Mouse (Mus musculus): Measurements from ENCODE around the gene Emp2. TPM values are rescaled to one million over a fixed set of nuclear protein-coding genes. Genes with fewer than 3 reads are reported as not detected.

Emp2 gene
- polyA plus RNA-seq, 1 experiment from 2014 or later: 5.3 TPM

DNA sequence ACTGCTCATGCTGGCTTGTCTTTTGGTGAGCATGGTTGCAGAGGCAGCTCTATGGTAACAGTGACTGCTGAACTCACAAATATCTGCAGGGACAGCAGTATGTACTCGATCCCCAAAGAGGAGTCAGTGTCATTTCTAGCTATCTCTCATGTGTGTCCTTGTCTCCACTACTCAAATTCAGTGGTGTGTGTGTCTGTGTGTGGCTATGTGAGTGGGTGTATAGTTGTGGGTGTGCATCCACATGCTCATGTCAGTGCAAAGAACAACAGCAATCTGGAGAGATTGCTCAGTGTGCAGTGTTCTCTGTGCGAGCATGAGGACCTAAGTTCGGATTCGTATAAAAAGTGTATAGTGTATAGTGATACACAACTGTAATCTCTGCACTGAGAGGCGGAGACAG lies 24.8 kb upstream of the Emp2 start:
- Histone ChIP-seq H3K4me3 (replicated peaks) (no peak overlapping the region), H3K36me3 (replicated peaks) (no peaks in the 10 kb centered on the region), H3K9me3 (replicated peaks) (no peaks in the 10 kb centered on the region), H3K27me3 (no peaks in the 10 kb centered on the region), H3K4me1 (replicated peaks) (no peaks in the 10 kb centered on the region), H3K4me2 (no peak overlapping the region), H3K27ac (replicated peaks) (no peak overlapping the region), H3K9ac (no peak overlapping the region)
- WGBS (ENCODE audit: insufficient replicate concordance): 64% methylated on average over 5 of the region's 5 CpGs
- ATAC-seq (ENCODE audit: insufficient read depth): no peak

- no peak for ATAC-seq (ENCODE audit: insufficient read depth)
- no peaks in the 10 kb centered on the region for H3K9me3 ChIP-seq (replicated peaks)
Measured at GRCm38 (mm10) chr16:10337422-10338197, 23.8 kb upstream of the Emp2 start.

GRCm38 (mm10) chr16:10336454-10337421 lies 23.0 kb upstream of the Emp2 start:
- Histone ChIP-seq H3K27ac (replicated peaks) (no peak overlapping the region), H3K4me1 (replicated peaks) (0 out of 2 replicates have a peak, but pooled peaks cover 3% of the 10 kb centered on the region), H3K36me3 (replicated peaks) (no peaks in the 10 kb centered on the region), H3K9ac (no peak overlapping the region), H3K27me3 (no peaks in the 10 kb centered on the region), H3K4me3 (replicated peaks) (no peak overlapping the region), H3K4me2 (no peak overlapping the region), H3K9me3 (replicated peaks) (no peaks in the 10 kb centered on the region)
- WGBS (ENCODE audit: insufficient replicate concordance): 63% methylated on average over 19 of the region's 19 CpGs
- no peak for ATAC-seq (ENCODE audit: insufficient read depth)

More at GRCm38 (mm10) chr16:10337422-10338197, 23.8 kb upstream of the Emp2 start:
- Histone ChIP-seq H3K27ac (replicated peaks) (no peak overlapping the region), H3K4me3 (replicated peaks) (no peak overlapping the region), H3K4me2 (no peak overlapping the region), H3K4me1 (replicated peaks) (0 out of 2 replicates have a peak, but pooled peaks cover 2% of the 10 kb centered on the region), H3K27me3 (no peaks in the 10 kb centered on the region), H3K36me3 (replicated peaks) (no peaks in the 10 kb centered on the region), H3K9ac (no peak overlapping the region)
- WGBS (ENCODE audit: insufficient replicate concordance): 57% methylated on average over 13 of the region's 13 CpGs

GRCm38 (mm10) chr16:10335953-10336352 lies 22.2 kb upstream of the Emp2 start:
- no peak overlapping the region for H3K4me3 ChIP-seq (replicated peaks)
- 0 out of 2 replicates have a peak, but pooled peaks cover 3% of the 10 kb centered on the region for H3K4me1 ChIP-seq (replicated peaks)
- no peaks in the 10 kb centered on the region for H3K9me3 ChIP-seq (replicated peaks)
- no peaks in the 10 kb centered on the region for H3K36me3 ChIP-seq (replicated peaks)
- no peaks in the 10 kb centered on the region for H3K27me3 ChIP-seq
- H3K4me2 ChIP-seq: no peak overlapping the region
- WGBS (ENCODE audit: insufficient replicate concordance): 56% methylated on average over 2 of the region's 2 CpGs
- ATAC-seq (ENCODE audit: insufficient read depth): no peak
- no peak overlapping the region for H3K9ac ChIP-seq
- H3K27ac ChIP-seq (replicated peaks): no peak overlapping the region

DNA sequence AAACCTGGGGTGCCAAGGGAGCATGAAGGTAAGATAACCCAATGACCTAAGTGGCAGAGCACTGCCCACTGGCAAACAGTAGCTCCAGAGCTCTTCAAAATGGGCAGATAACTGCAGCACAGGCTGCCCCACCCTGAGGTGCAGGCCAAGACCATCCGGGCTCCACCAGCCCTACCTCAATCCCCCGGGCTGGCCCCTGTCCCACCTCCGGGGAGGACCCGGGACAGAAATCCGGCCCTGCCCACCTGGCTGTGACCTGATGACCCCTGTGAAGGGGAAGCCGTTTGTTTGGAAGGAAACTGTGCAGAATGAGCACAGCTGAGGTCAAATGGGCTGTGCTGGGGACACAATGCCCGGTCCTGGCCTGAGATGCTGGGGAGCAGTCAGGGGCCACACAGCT lies 19.0 kb upstream of the Emp2 start:
- Histone ChIP-seq H3K27me3 (no peaks in the 10 kb centered on the region), H3K9ac (no peak overlapping the region), H3K36me3 (replicated peaks) (no peaks in the 10 kb centered on the region), H3K9me3 (replicated peaks) (no peaks in the 10 kb centered on the region), H3K4me3 (replicated peaks) (no peak overlapping the region), H3K4me1 (replicated peaks) (0 out of 2 replicates have a peak, but pooled peaks cover 3% of the 10 kb centered on the region), H3K27ac (replicated peaks) (no peak overlapping the region), H3K4me2 (no peak overlapping the region)
- 36% methylated on average over 7 of the region's 7 CpGs for WGBS (ENCODE audit: insufficient replicate concordance)
- ATAC-seq (ENCODE audit: insufficient read depth): no peak

GRCm38 (mm10) chr16:10330586-10331495 lies 17.1 kb upstream of the Emp2 start:
- Histone ChIP-seq H3K27me3 (no peaks in the 10 kb centered on the region), H3K9me3 (replicated peaks) (no peaks in the 10 kb centered on the region), H3K36me3 (replicated peaks) (no peaks in the 10 kb centered on the region), H3K4me2 (no peak overlapping the region), H3K4me3 (replicated peaks) (no peak overlapping the region), H3K27ac (replicated peaks) (no peak overlapping the region), H3K4me1 (replicated peaks) (0 out of 2 replicates have a peak, but pooled peaks cover 3% of the 10 kb centered on the region), H3K9ac (no peak overlapping the region)
- 57% methylated on average over 12 of the region's 12 CpGs for WGBS (ENCODE audit: insufficient replicate concordance)
- ATAC-seq (ENCODE audit: insufficient read depth): no peak

- Histone ChIP-seq H3K27me3 (no peaks in the 10 kb centered on the region), H3K4me1 (replicated peaks) (0 out of 2 replicates have a peak, but pooled peaks cover 2% of the 10 kb centered on the region), H3K36me3 (replicated peaks) (no peaks in the 10 kb centered on the region), H3K27ac (replicated peaks) (peak overlapping the region; percentile 67), H3K9me3 (replicated peaks) (no peaks in the 10 kb centered on the region), H3K4me2 (no peak overlapping the region), H3K9ac (no peak overlapping the region), H3K4me3 (replicated peaks) (no peak overlapping the region)
- ATAC-seq (ENCODE audit: insufficient read depth): peak; percentile 78
- WGBS (ENCODE audit: insufficient replicate concordance): 46% methylated on average over 13 of the region's 13 CpGs
Measured at GRCm38 (mm10) chr16:10327563-10328333, 14.0 kb upstream of the Emp2 start.

DNA sequence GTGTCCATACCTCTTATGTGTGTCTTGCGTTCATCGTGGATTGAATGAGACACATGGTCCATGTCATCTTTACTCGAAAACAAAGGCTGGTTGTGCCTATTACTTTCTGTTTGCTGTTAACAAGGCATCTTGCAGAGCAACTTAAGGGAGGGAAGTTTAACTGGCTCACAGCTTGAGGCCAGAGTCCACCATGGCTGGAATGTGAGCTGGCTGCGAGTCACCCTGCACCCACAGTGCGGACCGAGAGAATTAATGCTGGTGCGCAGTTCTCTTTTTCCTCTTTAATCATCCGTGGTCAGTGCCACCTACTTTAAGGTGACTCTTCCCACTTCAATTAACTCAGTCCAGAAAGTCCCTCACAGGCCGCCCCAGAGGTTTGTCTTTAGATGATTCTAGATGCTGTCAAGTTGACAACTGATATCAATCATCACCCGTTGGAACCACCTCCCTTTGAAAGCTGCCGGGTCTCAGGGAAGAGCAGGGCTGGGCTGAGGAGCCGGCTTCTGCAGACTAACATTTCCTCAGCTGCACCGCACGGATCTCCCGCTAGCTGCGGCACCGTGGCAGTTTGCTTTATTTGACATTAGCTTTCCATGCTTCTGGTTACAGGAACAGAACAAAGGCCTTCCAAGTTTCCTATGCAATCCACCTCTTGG lies 6.3 kb upstream of the Emp2 start:
- ATAC-seq (ENCODE audit: insufficient read depth): no peak

DNA sequence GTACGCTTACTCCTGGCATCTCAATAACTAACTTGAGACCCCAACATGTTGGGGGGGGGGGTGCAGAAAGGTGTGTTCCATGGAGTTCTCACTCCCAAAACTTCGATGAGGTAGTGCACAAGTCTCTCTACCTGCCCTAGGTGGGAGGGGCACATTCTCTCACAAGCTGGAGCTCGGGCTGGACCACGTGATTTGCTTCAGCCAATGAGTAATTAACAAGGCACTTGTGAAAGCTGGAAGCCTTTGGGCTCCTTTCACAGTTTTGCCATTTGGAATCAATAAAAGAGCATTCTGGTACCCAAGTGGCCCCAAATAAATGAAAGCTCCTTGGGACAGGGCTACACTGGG lies 3.4 kb upstream of the Emp2 start:
- H3K9me3 ChIP-seq (replicated peaks): no peaks in the 10 kb centered on the region
- peaks cover 3% of the 10 kb centered on the region for H3K4me1 ChIP-seq (replicated peaks)
- H3K27me3 ChIP-seq: peaks cover 20% of the 10 kb centered on the region
- no peaks in the 10 kb centered on the region for H3K36me3 ChIP-seq (replicated peaks)
- no peak overlapping the region for H3K4me3 ChIP-seq (replicated peaks)
- no peak overlapping the region for H3K27ac ChIP-seq (replicated peaks)
- H3K9ac ChIP-seq: no peak overlapping the region
- no peak overlapping the region for H3K4me2 ChIP-seq
- WGBS (ENCODE audit: insufficient replicate concordance): 50% methylated on average over 4 of the region's 4 CpGs
- ATAC-seq (ENCODE audit: insufficient read depth): no peak

More for the DNA sequence above, 6.3 kb upstream of the Emp2 start:
- H3K9me3 ChIP-seq (replicated peaks): no peaks in the 10 kb centered on the region
- H3K4me3 ChIP-seq (replicated peaks): no peak overlapping the region
- 50% methylated on average over 17 of the region's 17 CpGs for WGBS (ENCODE audit: insufficient replicate concordance)
- no peaks in the 10 kb centered on the region for H3K36me3 ChIP-seq (replicated peaks)
- no peak overlapping the region for H3K9ac ChIP-seq
- H3K4me1 ChIP-seq (replicated peaks): peaks cover 3% of the 10 kb centered on the region; the same call in 1 of the 2 replicates
- H3K27me3 ChIP-seq: no peaks in the 10 kb centered on the region
- H3K4me2 ChIP-seq: no peak overlapping the region
- no peak overlapping the region for H3K27ac ChIP-seq (replicated peaks)

Data from liver, embryonic 15.5 days (tissue).